Mouse (Mus musculus) hindbrain, embryonic 15.5 days (tissue): ENCODE measurements at regions not wholly inside any gene's neighbourhood (a gene's known extent, or its start where the extent isn't known, plus 50 kb on each side); places are given as distances from the start of the nearest gene placed in this dataset.

Experiments
- ATAC-seq: fragments of 200-750 bp; cut with Nextera tagmentation; 2 replicates; pipeline ENCODE4 v1.8.0; 2017; ENCODE audit warnings: low read depth, moderate number of reproducible peaks, moderate TSS enrichment; ENCODE audit not compliant: low FRiP score
- H3K27ac ChIP-seq: fragments of 300-500 bp; sonication (generic); replicated peaks from 2 replicates; pipeline ENCODE4 v1.5.1; 2015; ENCODE audit warnings: mild to moderate bottlenecking, inconsistent platforms
- H3K27me3 ChIP-seq: fragments of 300-500 bp; sonication (generic); 2 replicates; pipeline ENCODE4 v1.6.1; 2015; ENCODE audit warnings: control low read depth, inconsistent platforms
- H3K36me3 ChIP-seq: fragments of 300-500 bp; sonication (generic); 2 replicates; pipeline ENCODE4 v1.6.1; 2015; ENCODE audit warnings: control low read depth, inconsistent platforms
- H3K4me1 ChIP-seq: fragments of 300-500 bp; sonication (generic); replicated peaks from 2 replicates; pipeline ENCODE4 v1.6.1; 2015; ENCODE audit warnings: control low read depth, inconsistent platforms
- H3K4me2 ChIP-seq: fragments of 300-500 bp; sonication (generic); 2 replicates; pipeline ENCODE4 v1.6.1; 2015; ENCODE audit warnings: moderate library complexity, mild to moderate bottlenecking, inconsistent platforms
- H3K4me3 ChIP-seq: fragments of 300-500 bp; sonication (generic); 2 replicates; pipeline ENCODE4 v1.5.1; 2015; ENCODE audit warnings: mild to moderate bottlenecking, inconsistent platforms
- H3K9ac ChIP-seq: fragments of 300-500 bp; sonication (generic); 2 replicates; pipeline ENCODE4 v1.6.1; 2015; ENCODE audit warnings: inconsistent platforms
- H3K9me3 ChIP-seq: fragments of 300-500 bp; sonication (generic); 2 replicates; pipeline ENCODE4 v1.6.1; 2016; ENCODE audit warnings: control low read depth, inconsistent platforms
- WGBS: fragments of 180-500 bp; shearing (Covaris S2); methylation state at CpG from one replicate; pipeline ENCODE4 v1.1.7; 2015; 5-methylcytosine and 5-hydroxymethylcytosine counted together

DNA sequence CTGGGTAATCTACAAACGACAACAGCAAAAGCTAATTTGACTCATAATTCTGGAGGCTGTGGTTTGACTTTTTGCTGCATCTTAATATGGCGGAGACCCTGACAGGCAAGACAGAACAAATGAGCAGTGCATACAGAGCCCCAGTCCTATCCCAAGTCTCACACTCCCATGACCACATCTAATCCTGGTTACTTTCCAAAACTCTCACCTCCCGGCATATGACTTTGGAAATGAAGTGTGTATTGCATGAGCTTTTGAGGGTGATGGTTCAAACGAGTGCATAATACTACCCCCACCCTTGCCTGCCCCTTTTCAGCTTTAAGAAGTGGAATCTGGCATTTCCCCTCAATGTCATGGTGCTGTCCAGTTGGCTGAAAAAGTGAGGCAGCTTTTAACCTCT is 244.3 kb downstream of the Gm45692 start:
- H3K9ac ChIP-seq, result no peak overlapping the region
- no peaks in the 10 kb centered on the region for H3K4me1 ChIP-seq
- no peak overlapping the region for H3K27ac ChIP-seq
- H3K9me3 ChIP-seq, result no peaks in the 10 kb centered on the region
- WGBS, result 79% methylated on average over 4 of the region's 4 CpGs
- H3K4me3 ChIP-seq, result no peak overlapping the region
- H3K27me3 ChIP-seq, result 0 out of 2 replicates have a peak, but pooled peaks cover 3% of the 10 kb centered on the region
- no peaks in the 10 kb centered on the region for H3K36me3 ChIP-seq
- no peak overlapping the region for H3K4me2 ChIP-seq
- ATAC-seq, result no peak

GRCm38 (mm10) chr8:26364637-26365036 is 245.3 kb downstream of the Gm45692 start:
- H3K36me3 ChIP-seq, result no peaks in the 10 kb centered on the region
- no peak overlapping the region for H3K4me2 ChIP-seq
- 66% methylated on average over 4 of the region's 4 CpGs for WGBS
- H3K4me3 ChIP-seq, result no peak overlapping the region
- H3K27me3 ChIP-seq, result 0 out of 2 replicates have a peak, but pooled peaks cover 3% of the 10 kb centered on the region
- H3K27ac ChIP-seq, result no peak overlapping the region
- ATAC-seq, result no peak
- no peaks in the 10 kb centered on the region for H3K9me3 ChIP-seq
- H3K4me1 ChIP-seq, result no peaks in the 10 kb centered on the region
- no peak overlapping the region for H3K9ac ChIP-seq

DNA sequence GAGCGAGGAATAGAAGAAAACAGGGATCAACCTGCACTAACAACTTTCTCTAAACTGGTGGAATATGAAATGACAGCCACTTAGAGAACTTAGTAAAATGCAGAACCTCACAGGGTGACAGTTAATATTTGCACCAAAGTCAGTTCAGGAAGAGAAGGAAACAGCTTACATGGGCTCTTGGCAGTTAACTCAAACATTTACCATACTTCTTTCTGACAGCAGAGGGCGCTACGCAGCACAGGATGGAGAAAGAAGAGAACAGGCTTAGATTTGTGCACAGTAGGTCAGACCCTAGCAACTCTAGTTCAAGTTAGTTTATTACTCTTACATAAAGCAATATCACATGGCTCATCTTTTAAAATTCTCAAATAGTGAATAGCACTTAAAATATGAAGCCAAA is 261.3 kb downstream of the Gm45692 start:
- no peaks in the 10 kb centered on the region for H3K36me3 ChIP-seq
- no peaks in the 10 kb centered on the region for H3K27me3 ChIP-seq
- ATAC-seq, result no peak
- H3K9me3 ChIP-seq, result no peaks in the 10 kb centered on the region
- no peak overlapping the region for H3K4me2 ChIP-seq
- WGBS, result 35% methylated on average over 3 of the region's 3 CpGs
- H3K27ac ChIP-seq, result no peak overlapping the region
- no peak overlapping the region for H3K4me3 ChIP-seq
- no peak overlapping the region for H3K9ac ChIP-seq
- peaks cover 15% of the 10 kb centered on the region; the same call in 1 of the 2 replicates for H3K4me1 ChIP-seq

GRCm38 (mm10) chr8:26382426-26382825 is 263.1 kb downstream of the Gm45692 start:
- 90% methylated on average over 7 of the region's 7 CpGs for WGBS
- Histone ChIP-seq H3K36me3 (no peaks in the 10 kb centered on the region), H3K4me1 (peaks cover 15% of the 10 kb centered on the region; the same call in 1 of the 2 replicates), H3K9ac (no peak overlapping the region), H3K27ac (no peak overlapping the region), H3K4me3 (no peak overlapping the region), H3K4me2 (no peak overlapping the region), H3K9me3 (no peaks in the 10 kb centered on the region), H3K27me3 (no peaks in the 10 kb centered on the region)
- ATAC-seq, result no peak

DNA sequence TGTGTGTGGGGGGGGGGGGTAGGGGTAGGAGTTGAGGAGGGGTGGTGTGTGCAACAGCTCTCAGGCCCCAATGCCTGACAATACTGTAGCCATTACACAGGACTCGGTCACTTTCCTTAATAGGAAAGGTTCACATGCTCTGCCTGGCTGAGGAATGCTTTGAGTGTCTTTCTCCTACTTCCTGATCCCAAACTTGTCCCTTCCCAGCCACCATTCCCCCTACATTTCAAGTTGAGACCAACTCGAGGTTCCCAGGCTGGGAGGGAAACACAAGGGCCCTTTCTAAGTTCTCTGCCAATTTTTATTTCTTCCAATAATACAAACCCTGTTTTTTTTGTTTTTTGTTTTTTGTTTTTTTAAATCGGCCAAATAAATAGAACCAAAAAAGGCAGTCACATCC is 264.6 kb downstream of the Gm45692 start:
- Histone ChIP-seq H3K27me3 (no peaks in the 10 kb centered on the region), H3K27ac (no peak overlapping the region), H3K4me2 (no peak overlapping the region), H3K9ac (no peak overlapping the region), H3K4me1 (peaks cover 15% of the 10 kb centered on the region; the same call in 1 of the 2 replicates), H3K36me3 (no peaks in the 10 kb centered on the region), H3K9me3 (no peaks in the 10 kb centered on the region), H3K4me3 (no peak overlapping the region)
- WGBS, result 39% methylated on average over 3 of the region's 3 CpGs
- no peak for ATAC-seq

GRCm38 (mm10) chr8:26384305-26384993 is 265.1 kb downstream of the Gm45692 start:
- Histone ChIP-seq H3K4me2 (no peak overlapping the region), H3K4me1 (peaks cover 15% of the 10 kb centered on the region; the same call in 1 of the 2 replicates), H3K36me3 (no peaks in the 10 kb centered on the region), H3K9ac (no peak overlapping the region), H3K27me3 (no peaks in the 10 kb centered on the region), H3K9me3 (no peaks in the 10 kb centered on the region), H3K4me3 (no peak overlapping the region), H3K27ac (no peak overlapping the region)
- no peak for ATAC-seq
- 7% methylated on average over 3 of the region's 3 CpGs for WGBS

DNA sequence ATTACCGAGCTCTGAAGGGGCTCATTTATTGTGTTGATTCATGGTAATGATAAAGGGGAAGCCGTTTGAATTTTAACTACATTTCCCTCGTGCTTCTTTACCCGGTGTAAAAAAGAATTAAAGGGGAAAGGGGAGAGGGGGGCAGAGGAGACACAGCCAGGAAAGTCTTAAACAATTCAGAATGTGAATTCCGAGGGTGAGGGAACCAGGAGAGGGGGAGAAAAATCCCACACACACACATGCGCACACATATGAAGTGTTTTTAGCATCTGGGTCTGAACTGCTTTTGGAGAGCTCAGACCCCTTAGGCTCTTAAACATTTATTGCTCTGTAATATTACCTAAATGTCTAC is 265.6 kb downstream of the Gm45692 start:
- ATAC-seq, result no peak

GRCm38 (mm10) chr8:26395061-26395460 is 275.7 kb downstream of the Gm45692 start:
- 73% methylated on average over 6 of the region's 6 CpGs for WGBS
- Histone ChIP-seq H3K4me2 (no peak overlapping the region), H3K27me3 (no peaks in the 10 kb centered on the region), H3K27ac (no peak overlapping the region), H3K9ac (no peak overlapping the region), H3K4me3 (no peak overlapping the region), H3K4me1 (no peaks in the 10 kb centered on the region), H3K9me3 (no peaks in the 10 kb centered on the region), H3K36me3 (no peaks in the 10 kb centered on the region)
- ATAC-seq, result no peak

More for the DNA sequence above, 265.6 kb downstream of the Gm45692 start:
- Histone ChIP-seq H3K36me3 (no peaks in the 10 kb centered on the region), H3K9ac (no peak overlapping the region), H3K4me1 (peaks cover 15% of the 10 kb centered on the region; the same call in 1 of the 2 replicates), H3K9me3 (no peaks in the 10 kb centered on the region), H3K4me3 (no peak overlapping the region), H3K27me3 (0 out of 2 replicates have a peak, but pooled peaks cover 2% of the 10 kb centered on the region), H3K4me2 (no peak overlapping the region), H3K27ac (no peak overlapping the region)
- 23% methylated on average over 6 of the region's 6 CpGs for WGBS

DNA sequence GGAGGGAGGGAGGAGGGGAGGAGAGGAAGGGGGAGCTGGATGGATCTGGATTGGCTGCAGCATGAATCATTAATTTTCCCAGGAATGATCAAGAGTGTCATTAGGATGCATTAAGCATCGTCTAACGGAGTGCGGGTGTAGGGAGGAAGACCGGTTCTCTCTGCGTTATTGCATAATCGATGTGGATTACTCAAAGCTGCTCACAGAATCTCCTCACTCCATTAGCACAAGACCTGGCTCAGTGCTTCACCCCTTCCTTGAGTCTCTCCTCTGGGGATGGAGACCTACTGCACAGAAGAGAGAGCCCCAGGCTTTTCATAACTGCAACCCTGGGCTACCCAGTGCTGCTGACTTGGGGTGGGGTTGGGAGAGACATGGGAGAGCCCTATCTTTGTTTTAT is 300.7 kb downstream of the Gm45692 start:
- 27% methylated on average over 6 of the region's 6 CpGs for WGBS
- H3K4me1 ChIP-seq, result no peaks in the 10 kb centered on the region; the same call in 1 of the 2 replicates
- no peaks in the 10 kb centered on the region for H3K27me3 ChIP-seq
- no peaks in the 10 kb centered on the region for H3K36me3 ChIP-seq
- H3K4me3 ChIP-seq, result no peak overlapping the region
- H3K4me2 ChIP-seq, result no peak overlapping the region
- H3K9me3 ChIP-seq, result no peaks in the 10 kb centered on the region
- ATAC-seq, result peak; percentile 56; the same call in 1 of the 2 replicates
- 0 out of 2 replicates have a peak overlapping the region, but pooled peaks have one; percentile 20 for H3K27ac ChIP-seq
- no peak overlapping the region for H3K9ac ChIP-seq

DNA sequence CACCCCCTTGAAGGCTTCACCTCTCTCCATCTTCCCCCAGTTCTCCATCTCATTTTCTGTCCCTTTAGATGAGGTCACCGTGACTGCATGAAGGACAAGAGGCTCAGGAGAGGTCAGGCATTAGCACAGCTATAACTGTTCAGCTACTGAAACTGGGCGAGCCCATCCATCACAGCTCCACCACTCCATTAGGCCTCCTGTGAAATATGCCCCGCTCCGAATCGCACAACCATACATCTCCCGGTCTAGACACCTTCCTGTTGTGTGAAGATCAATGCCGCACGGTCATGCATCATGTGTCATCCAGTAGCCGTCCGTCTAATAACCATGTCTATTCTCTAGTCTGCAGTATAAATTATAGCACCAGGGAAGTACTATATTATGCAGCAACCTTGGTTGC is 301.2 kb downstream of the Gm45692 start:
- 0 out of 2 replicates have a peak, but pooled peaks have one; percentile 48 for ATAC-seq
- WGBS, result 53% methylated on average over 10 of the region's 10 CpGs
- Histone ChIP-seq H3K9ac (no peak overlapping the region), H3K27ac (0 out of 2 replicates have a peak overlapping the region, but pooled peaks have one; percentile 20), H3K9me3 (no peaks in the 10 kb centered on the region), H3K4me2 (no peak overlapping the region), H3K4me3 (no peak overlapping the region), H3K36me3 (no peaks in the 10 kb centered on the region), H3K4me1 (no peaks in the 10 kb centered on the region; the same call in 1 of the 2 replicates), H3K27me3 (no peaks in the 10 kb centered on the region)

DNA sequence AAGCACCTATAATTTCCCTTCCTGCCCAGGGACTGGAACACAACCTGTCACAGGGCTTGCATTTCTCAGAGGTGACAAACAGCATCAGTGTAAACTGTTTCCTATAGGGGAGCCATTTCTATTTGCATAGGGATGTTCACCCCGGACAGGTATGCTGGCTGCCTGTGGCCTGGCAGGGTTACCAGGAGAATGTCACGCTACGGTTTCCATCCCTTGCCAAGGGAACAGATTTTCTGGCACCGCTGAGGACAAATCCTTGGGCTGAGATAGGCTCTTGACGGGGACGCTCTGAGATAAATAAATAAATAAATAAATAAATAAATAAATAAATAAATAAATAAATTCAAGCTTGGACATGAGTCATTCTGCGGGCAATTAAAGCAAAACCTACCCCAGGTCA is 308.0 kb downstream of the Gm45692 start:
- H3K27me3 ChIP-seq, result no peaks in the 10 kb centered on the region
- ATAC-seq, result no peak
- 95% methylated on average over 7 of the region's 7 CpGs for WGBS
- no peak overlapping the region for H3K4me3 ChIP-seq
- H3K9me3 ChIP-seq, result no peaks in the 10 kb centered on the region
- H3K4me1 ChIP-seq, result no peaks in the 10 kb centered on the region
- no peak overlapping the region for H3K9ac ChIP-seq
- H3K36me3 ChIP-seq, result no peaks in the 10 kb centered on the region
- H3K4me2 ChIP-seq, result no peak overlapping the region
- no peak overlapping the region for H3K27ac ChIP-seq

DNA sequence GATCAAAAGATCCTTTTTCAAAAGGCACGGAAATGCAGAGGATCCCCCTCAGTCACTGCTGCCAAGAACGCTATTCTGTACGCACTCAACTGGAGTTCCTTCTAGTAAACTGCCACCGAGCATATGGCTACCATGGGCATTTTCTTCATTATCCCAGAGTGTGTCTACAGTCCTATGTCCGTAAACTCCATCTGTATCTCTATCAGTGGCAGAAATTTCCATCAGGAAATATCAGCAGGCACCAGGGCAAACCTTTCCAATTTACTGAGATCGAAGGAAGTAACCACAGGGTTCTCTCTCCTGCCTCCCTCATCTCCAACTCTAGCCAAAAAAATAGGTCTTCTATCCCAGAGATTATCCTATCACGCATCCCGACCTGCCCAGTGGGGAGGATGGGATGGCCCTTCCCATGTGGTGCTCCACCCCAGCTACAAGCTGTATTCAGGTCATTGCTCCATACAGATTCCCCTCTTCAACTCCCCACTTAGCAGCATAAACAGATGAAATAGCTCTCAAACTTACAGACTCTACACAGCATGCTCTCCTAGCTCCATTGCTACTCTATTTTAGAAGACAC is 310.5 kb downstream of the Gm45692 start:
- Histone ChIP-seq H3K9me3 (no peaks in the 10 kb centered on the region), H3K9ac (no peak overlapping the region), H3K36me3 (no peaks in the 10 kb centered on the region), H3K27ac (no peak overlapping the region), H3K4me1 (no peaks in the 10 kb centered on the region), H3K4me2 (no peak overlapping the region), H3K4me3 (no peak overlapping the region), H3K27me3 (no peaks in the 10 kb centered on the region)
- WGBS, result 91% methylated on average over 8 of the region's 8 CpGs
- ATAC-seq, result no peak
